Mouse (Mus musculus) testis, adult 2 months (tissue): ENCODE results near the gene Tbkbp1. TPM values are rescaled to one million over a fixed set of nuclear protein-coding genes. Genes with fewer than 3 reads are reported as not detected.

Experiments
- H3K27ac ChIP-seq: fragments of 200-500 bp; 2 replicates; pipeline ENCODE4 v1.5.1; 2012; ENCODE audit warnings: low read depth, low read length; ENCODE audit not compliant: control insufficient read depth, insufficient read depth
- H3K27me3 ChIP-seq: fragments of 200-500 bp; 2 replicates; pipeline ENCODE4 v1.6.1; 2012; ENCODE audit warnings: mild to moderate bottlenecking, low read length, moderate library complexity; ENCODE audit not compliant: control insufficient read depth, insufficient read depth
- H3K36me3 ChIP-seq: fragments of 200-500 bp; 2 replicates; pipeline ENCODE4 v1.6.1; 2012; ENCODE audit warnings: mild to moderate bottlenecking, low read length; ENCODE audit not compliant: control insufficient read depth, insufficient read depth
- H3K4me1 ChIP-seq: fragments of 200-500 bp; 2 replicates; pipeline ENCODE4 v1.6.1; 2012; ENCODE audit warnings: low read length; ENCODE audit not compliant: control insufficient read depth, insufficient read depth
- H3K4me3 ChIP-seq: fragments of 200-500 bp; 2 replicates; pipeline ENCODE4 v1.5.1; 2012; ENCODE audit warnings: low read depth, mild to moderate bottlenecking, low read length, moderate library complexity, mixed read lengths; ENCODE audit not compliant: control insufficient read depth
- CTCF ChIP-seq: fragments of 200-500 bp; IDR thresholded peaks from 2 replicates; pipeline ENCODE4 v1.5.1; 2012; ENCODE audit warnings: low read depth, mild to moderate bottlenecking, inconsistent platforms, low read length, moderate library complexity; ENCODE audit not compliant: control insufficient read depth, insufficient read depth, insufficient replicate concordance
- POLR2A ChIP-seq: fragments of 200-500 bp; IDR thresholded peaks from 2 replicates; pipeline ENCODE4 v1.6.1; 2012; ENCODE audit warnings: low read depth, mild to moderate bottlenecking, inconsistent platforms, low read length, moderate library complexity; ENCODE audit not compliant: control insufficient read depth
- polyA plus RNA-seq: library from polyadenylated mRNA; depleted of rRNA; stranded (reverse); fragments of >200 nt; gene quantifications from 2 replicates; pipeline ENCODE4 v1.2.3, GENCODE M21; 2012

Gene Tbkbp1
- polyA plus RNA-seq, 1 experiment, result 2.7 TPM

GRCm38 (mm10) chr11:97148591-97148990 lies 2.7 kb downstream of the Tbkbp1 start:
- no peak overlapping the region for H3K4me3 ChIP-seq
- H3K36me3 ChIP-seq, result no peaks in the 10 kb centered on the region
- H3K4me1 ChIP-seq, result peaks cover 10% of the 10 kb centered on the region
- TF ChIP-seq CTCF (no peak), POLR2A (no peak)
- no peak overlapping the region for H3K27ac ChIP-seq
- H3K27me3 ChIP-seq, result no peaks in the 10 kb centered on the region

GRCm38 (mm10) chr11:97147333-97147732 lies 4.0 kb downstream of the Tbkbp1 start:
- H3K27ac ChIP-seq, result no peak overlapping the region
- peaks cover 10% of the 10 kb centered on the region for H3K4me1 ChIP-seq
- H3K27me3 ChIP-seq, result no peaks in the 10 kb centered on the region
- TF ChIP-seq CTCF (no peak), POLR2A (no peak)
- H3K4me3 ChIP-seq, result no peak overlapping the region
- no peaks in the 10 kb centered on the region for H3K36me3 ChIP-seq

GRCm38 (mm10) chr11:97146724-97147123 lies 4.6 kb downstream of the Tbkbp1 start:
- Histone ChIP-seq H3K27ac (no peak overlapping the region), H3K27me3 (no peaks in the 10 kb centered on the region), H3K4me1 (peaks cover 7% of the 10 kb centered on the region), H3K36me3 (no peaks in the 10 kb centered on the region), H3K4me3 (no peak overlapping the region)
- TF ChIP-seq CTCF (peak; percentile 93), POLR2A (no peak)

- no peaks in the 10 kb centered on the region for H3K36me3 ChIP-seq
- H3K4me1 ChIP-seq, result peaks cover 7% of the 10 kb centered on the region
- no peaks in the 10 kb centered on the region for H3K27me3 ChIP-seq
- H3K27ac ChIP-seq, result no peak overlapping the region
- H3K4me3 ChIP-seq, result no peak overlapping the region
- TF ChIP-seq POLR2A, result no peak
- no peak for TF ChIP-seq CTCF
Observed at GRCm38 (mm10) chr11:97145951-97146350, 5.3 kb downstream of the Tbkbp1 start.

- Histone ChIP-seq H3K4me3 (no peak overlapping the region), H3K27me3 (no peaks in the 10 kb centered on the region), H3K4me1 (peaks cover 6% of the 10 kb centered on the region), H3K36me3 (no peaks in the 10 kb centered on the region), H3K27ac (no peak overlapping the region)
- TF ChIP-seq CTCF, result no peak
- no peak for TF ChIP-seq POLR2A
Observed at GRCm38 (mm10) chr11:97145320-97145719, 6.0 kb downstream of the Tbkbp1 start.

- Histone ChIP-seq H3K4me3 (no peak overlapping the region), H3K27me3 (no peaks in the 10 kb centered on the region), H3K27ac (no peak overlapping the region), H3K36me3 (no peaks in the 10 kb centered on the region), H3K4me1 (peaks cover 3% of the 10 kb centered on the region)
- no peak for TF ChIP-seq POLR2A
- TF ChIP-seq CTCF, result no peak
Observed at GRCm38 (mm10) chr11:97143196-97143900, 7.9 kb downstream of the Tbkbp1 start.

GRCm38 (mm10) chr11:97142159-97142608 lies 9.1 kb downstream of the Tbkbp1 start:
- no peaks in the 10 kb centered on the region for H3K27me3 ChIP-seq
- H3K4me1 ChIP-seq, result peaks cover 3% of the 10 kb centered on the region
- H3K36me3 ChIP-seq, result no peaks in the 10 kb centered on the region

GRCm38 (mm10) chr11:97140811-97141210 lies 10.5 kb downstream of the Tbkbp1 start:
- Histone ChIP-seq H3K4me3 (no peak overlapping the region), H3K27ac (no peak overlapping the region), H3K36me3 (no peaks in the 10 kb centered on the region), H3K27me3 (no peaks in the 10 kb centered on the region), H3K4me1 (peaks cover 3% of the 10 kb centered on the region)
- TF ChIP-seq CTCF, result no peak
- TF ChIP-seq POLR2A, result no peak

More at GRCm38 (mm10) chr11:97142159-97142608, 9.1 kb downstream of the Tbkbp1 start:
- Histone ChIP-seq H3K27ac (no peak overlapping the region), H3K4me3 (no peak overlapping the region)
- no peak for TF ChIP-seq CTCF
- no peak for TF ChIP-seq POLR2A
